Mouse (Mus musculus): ENCODE data around the gene Asf1b.
"Not testable (repeated sequence)": the region's sequence is repeated elsewhere in the genome, so short reads cannot be mapped to it uniquely, and the experiment has no call there.

The Asf1b gene

DNA sequence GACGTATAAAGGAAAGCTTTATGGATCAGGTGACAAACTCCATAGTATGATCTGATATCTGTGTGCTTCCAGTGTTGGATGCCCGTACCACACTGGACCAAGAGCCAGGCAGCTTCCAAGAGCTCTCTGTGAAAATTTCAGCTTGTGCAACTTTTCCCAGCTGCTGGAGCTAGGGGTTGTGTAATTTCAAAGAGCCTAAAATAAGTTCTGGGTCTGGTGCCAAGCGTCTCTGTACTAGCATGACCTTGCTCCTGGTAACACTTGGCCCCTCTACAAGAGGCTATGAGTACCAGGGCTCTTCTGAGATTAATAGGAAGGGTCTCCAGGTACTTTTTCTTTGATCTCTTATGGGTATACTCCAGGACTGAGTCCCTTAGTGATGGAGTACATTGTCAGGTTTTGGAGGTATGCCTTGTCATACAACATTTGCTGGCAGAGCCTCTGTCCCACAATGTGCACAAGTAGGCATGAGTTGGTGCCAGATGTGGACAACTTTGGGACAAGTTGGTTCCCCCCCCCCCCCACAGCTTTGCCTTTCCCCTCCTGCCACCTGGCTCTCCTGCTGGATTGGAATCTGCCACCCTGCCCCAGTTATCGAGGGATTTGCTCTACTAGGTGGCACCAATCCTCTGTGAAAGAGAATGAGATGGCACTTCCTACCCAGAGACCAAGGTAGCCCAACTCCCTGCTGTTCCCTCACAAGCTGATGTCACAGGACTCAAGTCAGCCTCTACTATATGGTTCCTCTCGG, 8.9 kb downstream of the Asf1b start:
- no peak for DNase-seq (ENCODE audit: low read depth, low spot score)

DNA sequence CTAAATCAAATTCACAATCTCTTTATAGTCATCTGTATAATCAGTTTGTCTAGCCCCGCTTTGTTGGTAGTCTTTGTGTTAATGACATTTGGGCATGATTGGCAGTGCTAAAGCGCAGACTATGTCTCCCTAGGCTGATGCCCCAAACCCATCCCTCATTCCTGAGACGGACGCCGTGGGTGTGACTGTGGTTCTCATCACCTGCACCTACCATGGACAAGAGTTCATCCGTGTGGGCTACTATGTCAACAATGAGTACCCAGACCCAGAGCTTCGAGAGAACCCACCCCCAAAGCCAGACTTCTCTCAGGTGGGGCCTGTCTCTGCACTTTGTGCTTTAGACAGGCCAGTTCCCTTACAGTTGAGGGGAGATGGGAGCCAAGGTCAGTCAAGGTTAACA, 12.4 kb downstream of the Asf1b start:
- DNase-seq (ENCODE audit: low read depth, low spot score): no peak

DNA sequence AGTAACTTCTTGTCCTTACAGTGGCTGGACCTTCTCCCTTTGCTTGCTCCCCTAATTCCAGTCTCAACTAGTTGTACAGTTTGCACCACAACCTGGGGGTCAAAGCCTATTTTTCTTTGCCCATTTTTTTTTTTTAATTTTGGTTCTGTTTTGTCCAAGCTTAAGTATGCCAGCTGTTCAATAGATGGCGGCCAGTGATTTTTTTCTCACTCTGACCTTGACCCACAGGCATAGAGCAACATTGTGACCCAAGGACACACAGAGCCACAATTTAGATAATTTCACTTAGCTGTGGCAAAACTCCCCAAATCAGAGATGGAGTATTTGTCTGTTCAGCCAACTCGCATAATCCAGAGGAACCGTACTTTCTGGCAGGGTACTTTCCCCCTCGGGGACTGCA, 15.8 kb downstream of the Asf1b start:
- no peak for DNase-seq (ENCODE audit: low read depth, low spot score)

DNA sequence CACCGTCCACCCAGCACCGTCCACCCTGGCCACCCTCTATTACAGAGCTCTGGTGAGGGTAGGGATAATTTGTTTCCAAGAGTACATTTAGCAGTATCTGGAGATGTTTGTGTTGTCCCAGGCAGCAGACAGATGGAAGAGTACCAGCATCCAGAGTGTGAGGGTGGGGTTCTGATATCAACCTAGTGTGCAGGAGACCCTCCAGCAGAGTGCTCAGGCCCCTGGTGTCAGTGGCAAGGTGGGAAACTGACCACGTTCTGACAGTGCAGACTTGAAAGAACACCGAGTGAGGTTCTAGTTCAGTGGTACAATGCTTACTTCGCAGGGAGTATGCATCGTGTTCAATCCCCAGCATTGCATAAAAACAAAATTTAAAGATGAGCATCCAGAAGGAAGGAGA, 16.4 kb downstream of the Asf1b start:
- no peak for DNase-seq (ENCODE audit: low read depth, low spot score)

DNA sequence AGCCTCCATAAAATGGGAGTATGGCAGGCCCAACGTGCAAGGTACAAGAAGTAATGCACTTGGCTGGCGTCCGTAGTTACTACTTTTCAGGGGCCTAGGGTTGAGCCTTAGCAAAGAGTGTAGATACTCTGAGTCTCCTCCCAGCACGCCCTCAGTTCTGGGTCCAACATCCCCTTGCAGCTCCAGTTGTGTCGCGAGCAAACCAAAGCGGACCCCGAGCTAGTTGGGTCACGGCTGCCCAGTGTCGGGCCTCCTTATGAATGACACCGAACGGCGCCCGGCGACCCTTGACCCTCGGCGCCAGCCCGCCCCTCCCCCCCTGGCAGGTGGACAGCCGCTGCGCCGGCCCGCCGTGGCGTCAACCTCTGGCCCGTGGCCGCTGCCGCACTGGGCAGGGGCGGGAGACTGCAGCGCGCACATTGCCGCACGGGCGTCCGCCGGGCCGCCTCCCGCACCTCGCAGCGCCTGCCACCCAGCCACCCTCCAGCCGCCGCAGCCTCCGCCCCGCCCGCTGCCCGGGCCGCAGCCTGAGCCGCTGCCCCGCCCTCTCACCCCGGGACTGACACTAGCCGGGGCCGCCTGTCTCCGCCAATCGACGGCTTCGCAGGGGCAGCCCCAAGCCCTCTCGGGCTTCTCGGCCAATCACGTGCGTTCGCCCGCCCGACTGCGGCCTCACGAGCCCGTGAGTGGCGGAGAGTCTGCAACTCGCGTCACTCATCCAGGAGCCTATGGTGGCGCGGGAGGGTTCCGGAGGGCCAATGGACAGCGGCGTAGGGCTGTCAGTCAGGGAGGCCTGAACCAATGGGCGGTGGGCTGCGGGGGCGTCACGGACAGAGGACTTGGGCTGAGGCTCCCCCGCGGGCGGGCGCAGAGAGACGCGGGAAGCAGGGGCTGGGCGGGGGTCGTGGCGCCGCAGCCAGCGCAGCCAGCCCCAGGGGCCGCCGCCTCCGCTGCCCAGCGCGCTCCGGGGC, 17.1 kb downstream of the Asf1b start, which contains the start of gene Prkaca:
Gene Prkaca (plus strand): TSS at position 844 of the 971 bp plus-strand sequence.
- peak; percentile 98 for DNase-seq (ENCODE audit: low read depth, low spot score)

DNA sequence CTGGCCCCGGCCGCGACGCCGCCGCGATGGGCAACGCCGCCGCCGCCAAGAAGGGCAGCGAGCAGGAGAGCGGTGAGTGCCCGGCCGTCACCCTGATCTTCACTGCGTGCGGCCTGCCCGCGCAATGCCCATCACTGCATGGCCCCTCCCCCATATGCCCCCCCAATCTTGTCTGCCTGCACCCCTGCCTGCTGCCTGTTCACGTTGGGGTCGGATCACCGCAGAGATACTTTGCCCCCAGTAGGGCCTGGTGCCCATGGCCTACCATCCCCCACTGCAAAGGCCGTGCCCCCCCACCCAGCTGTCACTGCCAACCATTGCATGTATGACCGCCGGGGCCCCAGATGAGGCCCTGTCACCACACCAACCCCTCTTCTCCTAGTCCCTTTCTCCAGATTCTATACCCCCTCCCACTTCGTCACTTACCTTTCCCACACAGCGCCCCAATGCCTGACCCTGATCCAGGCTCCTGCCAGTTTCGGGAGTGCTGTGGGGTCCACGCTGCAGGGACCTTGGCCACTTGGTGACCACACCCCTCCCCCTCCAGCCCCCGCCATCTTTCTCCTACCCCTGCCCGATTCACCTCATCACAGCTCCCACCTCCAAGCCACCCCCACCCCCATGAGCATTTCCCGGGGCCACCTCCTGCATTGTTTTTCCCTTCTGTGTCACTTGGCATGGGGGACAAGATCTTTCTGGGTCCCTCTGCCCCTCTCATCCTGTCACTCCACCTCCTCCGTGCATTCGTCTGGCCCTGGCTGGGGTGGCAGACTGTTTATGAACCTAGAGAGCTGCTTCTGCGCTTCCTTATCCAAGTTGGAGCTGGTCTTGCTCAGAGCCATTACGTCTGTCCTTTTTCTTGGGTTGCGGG, 18.1 kb downstream of the Asf1b start:
- no peak for DNase-seq (ENCODE audit: low read depth, low spot score)

DNA sequence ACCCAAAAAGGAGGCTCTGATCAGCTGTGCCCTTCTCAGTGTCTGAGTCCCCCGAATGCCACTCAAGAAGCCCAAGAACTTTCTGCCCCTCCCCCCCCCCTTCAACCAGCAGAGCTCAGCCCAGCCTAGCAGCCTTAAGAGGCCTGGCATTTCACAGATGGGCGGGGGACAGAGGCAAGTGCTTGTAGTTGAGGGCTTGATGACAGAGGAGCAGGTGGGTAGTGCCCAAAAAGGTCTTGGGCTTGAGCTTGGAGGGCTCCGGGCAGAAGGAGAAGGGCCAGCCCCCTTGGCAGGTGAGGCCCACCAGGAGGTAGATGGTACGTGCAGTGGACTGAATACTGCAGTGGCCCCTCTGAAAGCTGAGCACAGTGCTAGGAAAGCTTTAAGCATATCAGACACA, 19.2 kb downstream of the Asf1b start:
- DNase-seq (ENCODE audit: low read depth, low spot score): no peak

DNA sequence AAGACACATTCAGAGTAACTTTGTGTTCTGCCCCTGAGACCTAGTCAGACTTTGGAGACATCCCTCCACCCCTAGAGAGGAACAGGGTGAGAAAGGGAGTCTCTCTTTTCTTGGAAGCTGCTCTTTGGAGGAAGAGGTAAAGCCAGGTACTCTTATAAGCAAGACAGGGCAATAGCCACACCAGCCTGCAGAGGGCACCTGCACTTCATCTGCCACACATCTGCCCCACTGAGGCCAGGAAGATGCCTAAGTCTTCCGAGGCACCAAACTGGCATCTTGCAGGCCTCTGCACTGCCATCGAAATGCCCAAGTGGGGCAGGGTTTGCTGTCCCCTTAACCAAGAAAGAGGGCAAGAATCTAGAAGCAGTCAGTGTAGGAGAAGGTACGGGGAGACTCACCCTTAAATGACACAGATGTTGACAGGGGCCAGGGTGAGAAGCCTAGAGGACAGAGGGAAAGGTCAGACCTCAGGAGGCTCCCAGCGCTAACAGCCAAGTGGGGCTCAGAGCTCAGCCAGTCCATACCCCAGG, 20.9 kb downstream of the Asf1b start:
- no peak for DNase-seq (ENCODE audit: low read depth, low spot score)

DNA sequence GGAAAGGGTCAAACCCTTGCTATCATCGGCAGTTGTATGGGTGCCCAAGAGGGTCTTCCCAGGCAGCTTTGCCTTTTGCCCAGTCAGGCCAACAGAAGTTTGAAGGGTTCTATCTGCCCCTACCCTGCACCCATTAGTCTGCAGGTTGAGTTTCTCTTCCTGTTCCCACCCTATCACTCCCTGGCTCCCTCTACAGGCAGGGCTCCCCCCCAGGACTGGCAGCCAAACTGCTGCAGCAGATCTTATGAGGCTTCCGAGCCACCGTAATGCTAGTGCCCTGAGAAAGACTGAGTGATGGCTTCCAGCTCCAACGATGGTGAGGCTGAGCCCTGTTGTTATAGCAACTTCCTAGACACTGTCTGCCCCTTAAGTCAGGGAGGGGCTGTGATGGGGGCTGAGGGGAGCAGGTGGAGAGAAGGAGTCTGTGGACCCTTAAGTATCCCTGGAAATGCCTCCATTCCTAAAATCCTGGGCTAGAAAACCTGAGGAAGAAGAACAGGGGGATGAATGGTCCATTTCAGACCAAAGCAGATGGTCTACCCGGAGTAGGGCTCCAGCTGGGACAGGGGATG, 21.6 kb downstream of the Asf1b start:
- no peak for DNase-seq (ENCODE audit: low read depth, low spot score)

DNA sequence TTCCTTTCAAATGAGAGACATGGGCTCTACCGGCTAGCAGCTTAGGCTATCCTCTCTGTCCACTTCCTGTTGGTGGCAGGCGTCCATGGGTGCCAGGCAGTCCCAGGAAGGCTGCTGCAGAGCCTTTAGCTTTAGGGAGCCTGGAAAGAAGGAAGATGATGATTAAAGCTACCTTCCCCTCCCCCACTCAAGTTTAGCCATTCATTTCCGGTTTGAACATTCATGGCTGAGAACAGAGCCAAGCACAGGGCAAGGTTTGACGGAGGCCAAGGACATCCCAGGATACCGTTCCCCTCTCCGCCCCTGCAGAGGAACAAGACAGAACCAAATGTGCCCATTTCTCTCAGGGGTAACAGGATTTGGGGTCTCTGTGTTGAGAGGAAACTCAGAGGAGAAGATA, 22.3 kb downstream of the Asf1b start:
- no peak for DNase-seq (ENCODE audit: low read depth, low spot score)

DNA sequence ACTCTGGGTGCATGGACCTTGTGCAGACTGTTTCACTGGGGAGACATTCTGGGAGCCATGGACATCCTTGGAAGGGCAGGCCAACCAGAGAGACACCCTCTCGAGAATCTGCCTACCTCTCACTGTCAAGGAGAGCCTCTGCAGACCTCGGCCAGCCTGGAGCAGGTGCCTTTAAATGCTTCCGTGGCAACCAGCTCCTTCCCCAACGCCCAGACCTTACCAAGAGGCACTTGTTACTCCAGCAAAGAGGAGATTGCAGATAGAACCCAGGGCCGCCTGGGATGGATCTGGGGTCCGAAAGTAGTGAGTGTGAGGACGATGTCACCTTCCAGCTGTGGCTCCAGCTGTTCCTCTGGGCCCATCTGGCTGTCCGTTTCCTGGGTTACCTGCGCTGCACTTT, 22.9 kb downstream of the Asf1b start:
- DNase-seq (ENCODE audit: low read depth, low spot score): no peak

DNA sequence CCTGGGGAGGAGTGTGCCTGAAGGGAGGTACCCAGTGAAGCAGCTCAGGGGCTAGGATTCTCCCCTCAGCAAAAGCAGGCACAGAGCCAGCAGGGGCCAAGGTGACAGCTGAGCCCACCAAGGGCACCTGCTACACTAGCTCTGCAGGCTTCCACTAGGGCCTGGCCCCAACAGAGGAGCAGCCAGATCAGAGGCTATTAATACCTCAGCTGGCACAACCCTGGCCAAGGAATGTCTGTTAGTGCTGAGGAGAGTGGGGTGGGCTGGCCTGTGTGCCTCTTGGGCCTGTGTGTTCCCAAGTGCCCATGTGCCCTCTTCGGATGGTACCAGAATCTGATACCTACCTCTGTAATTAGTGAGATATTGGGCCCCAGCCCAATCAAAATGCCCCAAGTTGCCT, 24.9 kb downstream of the Asf1b start:
- DNase-seq (ENCODE audit: low read depth, low spot score): no peak

DNA sequence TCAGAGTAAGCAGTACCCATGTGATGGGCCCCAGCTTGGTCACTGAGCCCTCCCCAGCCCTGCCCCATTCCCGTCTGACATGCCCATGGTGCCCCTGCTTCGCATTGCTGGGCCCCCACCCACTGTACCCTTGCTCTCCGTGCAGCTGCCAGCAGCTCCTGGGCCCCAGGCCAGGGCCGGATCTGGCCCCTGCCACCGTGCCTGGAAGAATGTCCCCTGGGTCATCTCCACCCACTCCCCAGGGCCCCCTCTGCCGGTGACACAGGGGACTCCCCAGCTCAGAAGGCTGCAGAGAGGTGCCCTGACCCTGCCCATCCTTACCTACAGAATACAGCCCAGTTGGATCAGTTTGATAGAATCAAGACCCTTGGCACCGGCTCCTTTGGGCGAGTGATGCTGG, 25.5 kb downstream of the Asf1b start:
- DNase-seq (ENCODE audit: low read depth, low spot score): no peak

DNA sequence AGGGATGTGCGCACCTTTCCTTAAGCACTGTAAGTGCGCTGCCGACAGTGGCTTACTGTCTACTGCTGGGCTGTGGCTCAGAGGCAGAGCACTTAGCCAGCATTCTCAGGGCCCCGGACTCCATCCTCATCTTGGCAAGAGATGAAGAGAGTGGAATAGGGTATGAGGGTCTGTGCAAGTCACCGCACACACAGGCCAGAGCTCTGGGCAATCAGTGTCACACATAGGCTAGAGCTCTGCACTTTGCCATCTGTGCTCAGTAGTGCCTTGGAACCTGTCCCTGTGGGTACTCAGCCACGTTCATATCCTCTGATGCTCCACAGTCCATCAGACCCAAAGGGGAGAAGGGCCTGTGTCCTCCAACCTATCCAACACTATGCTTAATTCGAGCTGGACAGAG, 26.2 kb downstream of the Asf1b start:
- no peak for DNase-seq (ENCODE audit: low read depth, low spot score)

DNA sequence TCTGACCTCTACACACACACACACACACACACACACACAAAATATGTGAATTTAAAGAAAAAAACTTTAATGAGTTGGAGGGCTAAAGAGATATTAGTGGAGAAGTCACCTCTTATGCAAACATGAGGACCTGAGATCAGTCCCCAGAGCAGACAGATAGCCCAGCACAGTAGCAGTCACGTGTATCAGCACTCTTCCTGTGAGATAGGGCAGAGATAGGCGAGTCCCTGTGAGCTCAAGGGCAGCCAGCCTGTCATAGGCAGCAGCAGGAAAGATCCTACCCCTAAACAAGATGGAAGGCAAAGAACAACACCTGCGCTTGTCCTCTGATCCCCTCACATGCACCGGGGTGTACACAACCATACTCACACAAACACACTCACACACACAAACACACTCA, 27.1 kb downstream of the Asf1b start:
- no peak for DNase-seq (ENCODE audit: low read depth, low spot score)

DNA sequence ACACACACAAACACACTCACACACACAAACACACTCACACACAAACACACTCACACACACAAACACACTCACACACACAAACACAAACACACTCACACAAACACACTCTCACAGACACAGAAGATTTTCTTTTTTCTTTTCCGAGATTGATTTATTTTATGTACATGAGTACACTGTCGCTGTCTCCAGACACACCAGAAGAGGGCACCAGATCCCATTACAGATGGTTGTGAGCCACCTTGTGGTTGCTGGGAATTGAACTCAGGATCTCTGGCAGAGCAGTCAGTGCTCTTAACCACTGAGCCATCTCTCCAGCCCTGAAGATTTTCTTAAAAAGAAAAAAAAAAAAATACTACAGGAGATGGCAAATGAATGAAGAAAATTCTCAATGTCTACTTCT, 27.9 kb downstream of the Asf1b start:
- DNase-seq (ENCODE audit: low read depth, low spot score): not testable (repeated sequence)

DNA sequence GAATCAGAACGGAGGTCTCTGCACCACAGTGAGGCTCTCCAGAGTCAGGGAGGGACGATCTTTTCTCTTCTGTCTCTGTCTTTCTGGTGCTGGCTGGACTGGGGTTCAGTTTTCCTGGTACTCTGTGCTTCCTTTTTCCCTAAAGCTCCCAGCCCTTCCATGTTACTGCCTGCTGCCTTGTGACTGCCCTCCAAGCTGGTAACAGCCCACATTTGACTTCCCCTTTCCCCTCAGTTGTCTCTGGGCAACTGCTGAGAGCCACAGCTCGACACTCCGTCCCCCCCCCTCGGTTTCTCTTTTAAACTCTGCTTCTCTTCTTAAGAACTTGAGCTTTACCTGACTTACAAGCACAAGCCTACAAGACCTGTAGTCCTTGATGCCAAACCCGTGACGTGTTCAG, 33.9 kb downstream of the Asf1b start:
- DNase-seq (ENCODE audit: low read depth, low spot score): no peak

DNA sequence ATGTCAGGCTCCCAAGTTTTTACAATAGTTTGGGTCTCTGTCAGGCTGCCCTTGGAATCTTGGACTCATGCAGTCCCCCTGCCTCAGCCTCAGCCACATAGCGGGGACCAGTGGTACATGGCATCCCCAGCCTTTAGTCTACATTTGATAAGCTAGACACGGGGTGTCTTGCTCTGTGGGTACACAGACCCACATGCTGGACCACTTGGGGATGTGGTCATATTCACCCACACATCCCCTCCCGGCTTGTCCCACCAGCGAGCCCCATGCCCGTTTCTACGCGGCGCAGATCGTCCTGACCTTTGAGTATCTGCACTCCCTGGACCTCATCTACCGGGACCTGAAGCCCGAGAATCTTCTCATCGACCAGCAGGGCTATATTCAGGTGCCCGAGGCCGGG, 34.9 kb downstream of the Asf1b start:
- no peak for DNase-seq (ENCODE audit: low read depth, low spot score)

DNA sequence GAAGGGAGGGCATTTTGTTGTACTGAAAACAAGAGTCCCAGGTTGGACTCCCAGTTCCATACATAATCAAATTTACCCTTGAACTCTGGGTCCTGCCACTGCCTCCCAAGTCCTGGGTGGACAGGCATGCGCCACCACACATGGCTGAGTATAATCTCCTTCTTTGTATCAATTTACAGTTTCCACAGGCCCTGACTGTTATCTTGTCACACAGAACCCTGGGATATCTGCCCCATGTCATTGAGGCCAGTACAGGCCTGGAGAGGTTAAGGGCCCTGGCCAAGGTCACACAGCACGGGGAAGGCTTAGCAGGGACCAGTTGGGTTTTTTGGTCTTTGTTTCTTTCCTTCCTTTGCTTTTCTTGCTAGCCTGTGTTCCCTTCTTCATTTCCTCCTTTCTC, 37.2 kb downstream of the Asf1b start:
- DNase-seq (ENCODE audit: low read depth, low spot score): no peak

DNA sequence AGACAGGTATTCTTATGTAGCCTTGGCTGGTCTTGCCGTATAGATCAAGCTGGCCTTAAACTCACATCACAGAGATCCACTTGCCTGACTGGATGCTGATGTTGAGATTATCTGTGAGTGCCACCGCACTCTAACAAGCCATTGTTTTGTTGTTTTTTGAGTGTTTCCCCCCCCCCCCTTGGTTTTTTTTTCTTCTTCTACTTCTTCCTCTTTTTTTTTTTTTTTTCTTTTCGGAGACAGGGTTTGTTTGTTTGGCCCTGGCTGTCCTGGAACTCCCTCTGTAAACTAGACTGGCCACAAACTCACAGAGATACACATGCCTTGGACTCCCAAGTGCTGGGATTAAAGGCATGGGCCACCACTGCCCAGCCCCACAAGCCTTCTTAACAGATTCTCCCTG, 38.7 kb downstream of the Asf1b start:
- DNase-seq (ENCODE audit: low read depth, low spot score): no peak

DNA sequence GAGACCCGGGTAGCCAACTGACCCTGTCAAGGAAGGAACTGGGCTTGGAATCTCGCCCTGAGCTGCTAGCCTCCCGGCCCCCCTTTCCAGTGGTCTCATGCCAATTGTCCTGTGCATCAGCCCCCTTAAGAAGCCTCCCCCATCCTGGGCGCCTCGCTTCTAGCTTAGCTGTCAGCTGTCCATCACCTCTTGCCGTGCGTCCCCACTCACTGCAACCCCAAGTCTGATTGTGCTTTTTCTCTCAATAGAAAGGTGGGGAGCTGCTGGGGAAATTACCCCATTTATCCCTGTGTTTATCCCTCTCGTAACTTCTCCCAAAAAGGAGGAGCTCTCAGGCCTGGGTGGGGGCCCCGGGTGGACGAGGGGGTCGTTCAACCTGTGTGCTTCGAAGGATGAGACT, 40.7 kb downstream of the Asf1b start:
- no peak for DNase-seq (ENCODE audit: low read depth, low spot score)
